Mouse (Mus musculus) erythroblast, embryonic 14.5 days (primary cell): ENCODE data around the gene Mapk1ip1l. TPM values are rescaled to one million over a fixed set of nuclear protein-coding genes. Genes with fewer than 3 reads are reported as not detected.
"Not testable (repeated sequence)": the region's sequence is repeated elsewhere in the genome, so short reads cannot be mapped to it uniquely, and the experiment has no call there.

ENCODE experiments used
- H3K27me3 ChIP-seq: 2 replicates; pipeline ENCODE4 v1.6.1; 2012; ENCODE audit warnings: inconsistent platforms; ENCODE audit not compliant: control insufficient read depth
- H3K36me3 ChIP-seq: 2 replicates; pipeline ENCODE4 v1.6.1; 2012; ENCODE audit warnings: mild to moderate bottlenecking, inconsistent platforms; ENCODE audit not compliant: control insufficient read depth
- H3K4me1 ChIP-seq: 2 replicates; pipeline ENCODE4 v1.6.1; 2012; ENCODE audit warnings: inconsistent platforms; ENCODE audit not compliant: control insufficient read depth
- H3K4me3 ChIP-seq: replicated peaks from 2 replicates; pipeline ENCODE3; 2012; ENCODE audit warnings: moderate library complexity, mild to moderate bottlenecking, inconsistent platforms
- H3K9me3 ChIP-seq: 2 replicates; pipeline ENCODE4 v1.6.1; 2012; ENCODE audit warnings: low read length, inconsistent platforms, mixed read lengths; ENCODE audit not compliant: control insufficient read depth
- GATA1 ChIP-seq: IDR thresholded peaks from 2 replicates; pipeline ENCODE4 v1.6.1; 2012; ENCODE audit warnings: low read length, inconsistent platforms, mixed read lengths
- TAL1 ChIP-seq: IDR thresholded peaks from 3 replicates; pipeline ENCODE4 v1.6.1; 2012; ENCODE audit warnings: low read length, inconsistent platforms, mixed read lengths
- polyA plus RNA-seq: library from polyadenylated mRNA; stranded (reverse); fragments of >175 nt; gene quantifications from 2 replicates; pipeline ENCODE4 v1.2.3, GENCODE M21; 2012

Mapk1ip1l gene
- polyA plus RNA-seq, 1 experiment, result 6.5 TPM

GRCm38 (mm10) chr14:47321581-47321980, 23.5 kb downstream of the Mapk1ip1l start:
- peak; percentile 28; the same call in 2 of the 3 replicates for TF ChIP-seq TAL1
- not testable (repeated sequence) for H3K27me3 ChIP-seq, H3K9me3 ChIP-seq, H3K4me3 ChIP-seq
- H3K36me3 ChIP-seq, result peaks cover 67% of the 10 kb centered on the region
- H3K4me1 ChIP-seq, result peaks cover 58% of the 10 kb centered on the region

- Histone ChIP-seq H3K4me1 (peaks cover 40% of the 10 kb centered on the region), H3K27me3 (no peaks in the 10 kb centered on the region), H3K9me3 (no peaks in the 10 kb centered on the region), H3K4me3 (no peak overlapping the region), H3K36me3 (peaks cover 29% of the 10 kb centered on the region)
- TF ChIP-seq GATA1, result no peak
- TF ChIP-seq TAL1, result no peak
Observed at GRCm38 (mm10) chr14:47325965-47326761, 28.1 kb downstream of the Mapk1ip1l start.

- no peaks in the 10 kb centered on the region for H3K9me3 ChIP-seq
- peaks cover 27% of the 10 kb centered on the region for H3K36me3 ChIP-seq
- no peak for TF ChIP-seq TAL1
- TF ChIP-seq GATA1, result no peak
- H3K27me3 ChIP-seq, result no peaks in the 10 kb centered on the region
- H3K4me1 ChIP-seq, result peaks cover 37% of the 10 kb centered on the region
- no peak overlapping the region for H3K4me3 ChIP-seq
Observed at GRCm38 (mm10) chr14:47327347-47327746, 29.3 kb downstream of the Mapk1ip1l start.

- Histone ChIP-seq H3K4me3 (no peak overlapping the region), H3K36me3 (no peaks in the 10 kb centered on the region), H3K27me3 (no peaks in the 10 kb centered on the region), H3K9me3 (no peaks in the 10 kb centered on the region), H3K4me1 (peaks cover 11% of the 10 kb centered on the region)
- no peak for TF ChIP-seq GATA1
- TF ChIP-seq TAL1, result no peak
Observed at GRCm38 (mm10) chr14:47331920-47332319, 33.9 kb downstream of the Mapk1ip1l start.

GRCm38 (mm10) chr14:47334819-47335218, 36.8 kb downstream of the Mapk1ip1l start:
- no peaks in the 10 kb centered on the region; the same call in 1 of the 2 replicates for H3K4me1 ChIP-seq

GRCm38 (mm10) chr14:47335300-47335699, 37.2 kb downstream of the Mapk1ip1l start:
- TF ChIP-seq GATA1 (no peak), TAL1 (no peak)

More at GRCm38 (mm10) chr14:47334819-47335218, 36.8 kb downstream of the Mapk1ip1l start:
- TF ChIP-seq GATA1 (no peak), TAL1 (no peak)
- no peaks in the 10 kb centered on the region for H3K36me3 ChIP-seq
- H3K9me3 ChIP-seq, result no peaks in the 10 kb centered on the region
- no peak overlapping the region for H3K4me3 ChIP-seq
- H3K27me3 ChIP-seq, result no peaks in the 10 kb centered on the region

GRCm38 (mm10) chr14:47340231-47340925, 42.3 kb downstream of the Mapk1ip1l start:
- no peaks in the 10 kb centered on the region for H3K27me3 ChIP-seq
- TF ChIP-seq GATA1, result no peak
- TF ChIP-seq TAL1, result no peak

More at GRCm38 (mm10) chr14:47335300-47335699, 37.2 kb downstream of the Mapk1ip1l start:
- Histone ChIP-seq H3K36me3 (no peaks in the 10 kb centered on the region), H3K4me1 (peaks cover 2% of the 10 kb centered on the region), H3K4me3 (no peak overlapping the region), H3K9me3 (no peaks in the 10 kb centered on the region), H3K27me3 (no peaks in the 10 kb centered on the region)

GRCm38 (mm10) chr14:47341811-47342291, 43.8 kb downstream of the Mapk1ip1l start:
- no peak overlapping the region for H3K4me3 ChIP-seq
- H3K9me3 ChIP-seq, result no peaks in the 10 kb centered on the region
- no peaks in the 10 kb centered on the region for H3K36me3 ChIP-seq
- TF ChIP-seq TAL1 (no peak), GATA1 (no peak)
- peaks cover 12% of the 10 kb centered on the region for H3K4me1 ChIP-seq
- H3K27me3 ChIP-seq, result no peaks in the 10 kb centered on the region

More at GRCm38 (mm10) chr14:47340231-47340925, 42.3 kb downstream of the Mapk1ip1l start:
- Histone ChIP-seq H3K9me3 (no peaks in the 10 kb centered on the region), H3K4me3 (no peak overlapping the region), H3K36me3 (no peaks in the 10 kb centered on the region), H3K4me1 (peaks cover 7% of the 10 kb centered on the region)

- H3K9me3 ChIP-seq, result no peaks in the 10 kb centered on the region
- TF ChIP-seq GATA1 (no peak), TAL1 (no peak)
- H3K4me3 ChIP-seq, result no peak overlapping the region
- no peaks in the 10 kb centered on the region for H3K36me3 ChIP-seq
- peaks cover 9% of the 10 kb centered on the region for H3K4me1 ChIP-seq
- no peaks in the 10 kb centered on the region for H3K27me3 ChIP-seq
Observed at GRCm38 (mm10) chr14:47346715-47347114, 48.6 kb downstream of the Mapk1ip1l start.
